Mouse (Mus musculus) gastrocnemius, adult 18-20 months (tissue): ENCODE measurements around the gene Apoa5. TPM values are rescaled to one million over a fixed set of nuclear protein-coding genes. Genes with fewer than 3 reads are reported as not detected.

Experiments
- total RNA-seq, 2 experiments: library from RNA; stranded (reverse); gene quantifications; 2 replicates each; pipeline ENCODE4 v1.2.3; 2021

The Apoa5 gene
- total RNA-seq, 2 experiments from 2014 or later: 1.00 TPM; not detected in 1

Other genes with a start within 250 kb of the Apoa5 start
- gene Apoa1, start 40.1 kb upstream of the Apoa5 start, total RNA-seq: 1 to 10 TPM in 1 of 2 experiments, not detected in 1; 3.5 TPM
- 1 to 10 TPM in 1 of 2 experiments, not detected in 1; 1.8 TPM for gene Apoc3, start 33.0 kb upstream of the Apoa5 start, total RNA-seq
- not detected for gene Apoa4, start 27.9 kb upstream of the Apoa5 start, total RNA-seq
- gene Zpr1, start 4.4 kb downstream of the Apoa5 start, total RNA-seq: 10 to 100 TPM; 27.9 to 28.5 TPM
- 10 to 100 TPM; 10.1 to 12.9 TPM for gene Bud13, start 14.4 kb downstream of the Apoa5 start, total RNA-seq
- gene 4931429L15Rik, start 51.4 kb downstream of the Apoa5 start, total RNA-seq: not detected